Mouse (Mus musculus) ES-E14 (cell line): ENCODE data around the gene Adam11. TPM values are rescaled to one million over a fixed set of nuclear protein-coding genes. Genes with fewer than 3 reads are reported as not detected.

Source experiments
- DNase-seq: peaks from one replicate; pipeline ENCODE4 v3.0.0-alpha.2; 2013; ENCODE audit warnings: low read depth, low spot score
- H3K27ac ChIP-seq: 2 replicates; pipeline ENCODE4 v1.5.1; 2012; ENCODE audit warnings: low read depth, mild to moderate bottlenecking, low read length, moderate library complexity, mixed read lengths; ENCODE audit not compliant: poor library complexity, insufficient read depth, severe bottlenecking
- H3K36me3 ChIP-seq: 2 replicates; pipeline ENCODE4 v1.6.1; 2012; ENCODE audit warnings: mild to moderate bottlenecking, low read length, moderate library complexity, mixed read lengths; ENCODE audit not compliant: control insufficient read depth, poor library complexity, insufficient read depth, severe bottlenecking
- H3K4me1 ChIP-seq, 2 experiments: fragments of 150-350 bp in 1 of 2; sonication (generic) in 1 of 2; 2 replicates each; pipeline ENCODE4 v1.6.1; 2012; ENCODE audit warnings: low read length in 2 of 2, mild to moderate bottlenecking in 1 of 2, mixed read lengths in 1 of 2; ENCODE audit not compliant: control insufficient read depth in 2 of 2, insufficient read depth in 2 of 2, poor library complexity in 1 of 2
- H3K4me3 ChIP-seq, 2 experiments: fragments of 150-350 bp in 1 of 2; sonication (generic) in 1 of 2; 2 replicates each; pipeline ENCODE4 v1.5.1; 2012; ENCODE audit warnings: low read length in 2 of 2, low read depth in 1 of 2, mild to moderate bottlenecking in 1 of 2, mixed read lengths in 1 of 2; ENCODE audit not compliant: insufficient read depth in 1 of 2, poor library complexity in 1 of 2, severe bottlenecking in 1 of 2
- H3K9ac ChIP-seq: 2 replicates; pipeline ENCODE4 v1.6.1; 2012; ENCODE audit warnings: low read depth, mild to moderate bottlenecking, low read length, mixed read lengths; ENCODE audit not compliant: poor library complexity, insufficient read depth, severe bottlenecking
- H3K9me3 ChIP-seq: fragments of 150-350 bp; sonication (generic); 2 replicates; pipeline ENCODE4 v1.6.1; 2012; ENCODE audit warnings: low read depth, mild to moderate bottlenecking, low read length; ENCODE audit not compliant: control insufficient read depth, insufficient read depth
- CHD2 ChIP-seq: IDR thresholded peaks from 2 replicates; pipeline ENCODE4 v1.6.1; 2014; ENCODE audit warnings: mild to moderate bottlenecking, low read depth, low read length, inconsistent platforms
- HCFC1 ChIP-seq: IDR thresholded peaks from 2 replicates; pipeline ENCODE4 v1.6.1; 2012; ENCODE audit warnings: low read length, inconsistent platforms, borderline replicate concordance; ENCODE audit not compliant: insufficient read depth
- MAFK ChIP-seq: IDR thresholded peaks from 2 replicates; pipeline ENCODE4 v1.6.1; 2014; ENCODE audit warnings: mild to moderate bottlenecking, low read depth, low read length, inconsistent platforms; ENCODE audit not compliant: insufficient read depth
- ZC3H11A ChIP-seq: IDR thresholded peaks from 2 replicates; pipeline ENCODE4 v1.6.1; 2012; ENCODE audit warnings: low read depth, mild to moderate bottlenecking, inconsistent platforms, low read length, borderline replicate concordance
- ZNF384 ChIP-seq: IDR thresholded peaks from 2 replicates; pipeline ENCODE4 v1.6.1; 2012; ENCODE audit warnings: low read depth, low read length, inconsistent platforms
- in situ Hi-C, 2 experiments: fragments of 600-800 bp; cut with MboI; formaldehyde crosslinking; loops; one replicate each; pipeline ENCODE4 v1.15.1; 2025; ENCODE audit warnings: low sequenced_read_pairs in 2 of 2, inconsistent platforms in 1 of 2; ENCODE audit not compliant: unreplicated experiment in 2 of 2
- total RNA-seq: library from RNA; depleted of rRNA; stranded (reverse); fragments of 300-350 nt; gene quantifications from 2 replicates; pipeline ENCODE4 v1.2.3, GENCODE M21; 2012

The Adam11 gene
- total RNA-seq, 1 experiment, result 1.7 TPM

- H3K4me1 ChIP-seq, result peaks cover 0 to 9% of the 10 kb centered on the region in 2 experiments; a peak in 1 of 4 replicates
- TF ChIP-seq CHD2, result no peak
- no peak for TF ChIP-seq MAFK
- TF ChIP-seq ZC3H11A, result no peak
- TF ChIP-seq HCFC1, result no peak
- no peak overlapping the region for H3K9ac ChIP-seq
- DNase-seq, result no peak
- H3K4me3 ChIP-seq, result no peak overlapping the region
- no peaks in the 10 kb centered on the region for H3K36me3 ChIP-seq
- no peak overlapping the region for H3K27ac ChIP-seq
- in situ Hi-C loops, result no loop called here
- H3K9me3 ChIP-seq, result no peaks in the 10 kb centered on the region
Observed at GRCm38 (mm10) chr11:102749712-102750111, 11.5 kb upstream of the Adam11 start.

DNA sequence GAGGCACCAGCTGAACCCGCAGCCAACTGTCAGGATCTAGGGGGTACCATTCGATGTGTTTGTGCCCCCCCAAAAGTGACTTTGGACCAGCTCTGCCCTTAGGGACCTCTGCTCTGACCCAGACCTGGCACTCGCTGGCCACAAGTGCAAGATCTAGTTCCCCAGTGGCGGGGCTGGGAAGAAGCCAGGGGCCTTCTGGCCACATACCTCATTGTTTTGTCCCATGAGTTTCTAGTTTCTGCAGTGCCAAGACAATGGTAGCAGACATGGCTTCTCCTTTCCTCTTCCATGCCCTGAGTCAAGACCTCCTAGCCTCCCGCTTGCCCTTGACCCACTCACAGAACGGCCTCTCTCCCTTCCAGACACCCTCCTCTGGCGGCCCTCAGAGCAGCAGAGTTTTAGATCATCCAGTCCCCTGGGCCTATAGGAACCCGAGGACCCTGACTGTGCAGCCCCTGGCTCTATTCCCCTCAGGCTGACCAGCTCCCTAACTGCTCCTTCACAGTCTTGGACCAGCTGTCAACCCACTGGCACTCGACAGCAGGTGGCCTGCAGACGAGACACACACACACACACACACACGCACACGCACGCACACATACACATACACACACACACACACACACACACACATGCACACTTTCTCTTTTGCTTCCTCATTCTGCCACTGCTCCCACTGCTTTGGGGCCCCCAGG, 8.2 kb upstream of the Adam11 start:
- H3K36me3 ChIP-seq, result no peaks in the 10 kb centered on the region
- no peak for DNase-seq
- no peak overlapping the region for H3K9ac ChIP-seq
- no peak overlapping the region for H3K27ac ChIP-seq
- H3K9me3 ChIP-seq, result no peaks in the 10 kb centered on the region
- H3K4me1 ChIP-seq, result peaks cover 0 to 7% of the 10 kb centered on the region in 2 experiments; a peak in 1 of 4 replicates
- H3K4me3 ChIP-seq, result no peak overlapping the region
- no peak for TF ChIP-seq MAFK
- in situ Hi-C loops, result no loop called here

- H3K9me3 ChIP-seq, result no peaks in the 10 kb centered on the region
- no peak overlapping the region for H3K27ac ChIP-seq
- H3K36me3 ChIP-seq, result no peaks in the 10 kb centered on the region
- DNase-seq, result no peak
- TF ChIP-seq ZC3H11A (no peak), HCFC1 (no peak), CHD2 (no peak), MAFK (no peak), ZNF384 (no peak)
- in situ Hi-C loops, result no loop called here
- no peak overlapping the region for H3K4me3 ChIP-seq
- H3K9ac ChIP-seq, result no peak overlapping the region
- H3K4me1 ChIP-seq, result peaks cover 0 to 7% of the 10 kb centered on the region in 2 experiments; a peak in 1 of 4 replicates
Observed at GRCm38 (mm10) chr11:102753591-102754324, 7.5 kb upstream of the Adam11 start.

DNA sequence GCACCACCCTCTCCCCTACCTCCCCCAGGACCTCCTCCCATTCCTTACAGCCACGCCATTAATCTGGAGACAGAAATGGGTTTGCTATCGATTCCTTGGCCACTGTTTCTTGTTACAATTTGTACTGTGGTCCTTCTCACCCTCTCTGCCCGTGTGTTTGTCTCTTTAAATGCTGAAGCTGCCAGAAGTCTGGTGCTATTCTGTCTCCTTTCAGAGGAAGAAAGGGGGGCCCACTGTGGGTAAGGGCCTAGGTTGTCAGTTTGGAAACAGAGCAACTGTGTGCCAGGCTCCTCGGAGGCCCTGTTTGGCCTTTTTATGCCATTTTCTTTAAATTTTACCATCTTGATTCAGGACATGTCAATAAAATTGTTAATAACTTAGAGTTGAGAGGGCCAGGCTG, 6.8 kb upstream of the Adam11 start:
- H3K4me3 ChIP-seq, result no peak overlapping the region
- H3K9me3 ChIP-seq, result no peaks in the 10 kb centered on the region
- peaks cover 0 to 7% of the 10 kb centered on the region in 2 experiments; a peak in 1 of 4 replicates for H3K4me1 ChIP-seq
- no peak overlapping the region for H3K27ac ChIP-seq
- DNase-seq, result no peak
- TF ChIP-seq HCFC1 (no peak), CHD2 (no peak), ZNF384 (no peak), ZC3H11A (no peak)
- in situ Hi-C loops, result no loop called here
- no peaks in the 10 kb centered on the region for H3K36me3 ChIP-seq
- no peak overlapping the region for H3K9ac ChIP-seq

DNA sequence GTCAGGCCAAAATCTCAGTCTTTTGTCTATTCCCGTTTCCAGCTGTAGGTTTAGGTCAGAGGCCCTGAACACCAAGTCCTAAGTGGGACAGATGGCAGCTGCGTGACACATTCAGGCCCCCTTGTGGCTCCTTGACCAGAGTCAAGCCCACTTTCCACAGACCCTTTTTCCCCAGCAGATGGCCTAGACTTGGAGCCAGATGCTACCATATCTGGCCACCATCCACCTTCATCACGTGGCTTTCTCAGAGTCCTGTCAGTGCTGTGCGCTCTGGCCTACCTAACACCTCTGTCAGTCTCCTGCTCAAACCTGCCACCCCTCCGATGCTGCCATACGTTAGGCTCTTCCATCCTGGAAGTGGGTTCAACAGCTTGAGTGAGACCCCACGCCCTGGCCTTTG, 5.8 kb upstream of the Adam11 start:
- peaks cover 0 to 5% of the 10 kb centered on the region in 2 experiments; a peak in 1 of 4 replicates for H3K4me1 ChIP-seq
- in situ Hi-C loops, result no loop called here
- no peak for TF ChIP-seq CHD2
- TF ChIP-seq ZNF384, result no peak
- TF ChIP-seq ZC3H11A, result no peak
- no peak for TF ChIP-seq MAFK
- no peak overlapping the region for H3K4me3 ChIP-seq
- DNase-seq, result no peak
- H3K9me3 ChIP-seq, result no peaks in the 10 kb centered on the region
- no peaks in the 10 kb centered on the region for H3K36me3 ChIP-seq
- no peak overlapping the region for H3K27ac ChIP-seq
- no peak overlapping the region for H3K9ac ChIP-seq
